In the genomic region with DNA sequence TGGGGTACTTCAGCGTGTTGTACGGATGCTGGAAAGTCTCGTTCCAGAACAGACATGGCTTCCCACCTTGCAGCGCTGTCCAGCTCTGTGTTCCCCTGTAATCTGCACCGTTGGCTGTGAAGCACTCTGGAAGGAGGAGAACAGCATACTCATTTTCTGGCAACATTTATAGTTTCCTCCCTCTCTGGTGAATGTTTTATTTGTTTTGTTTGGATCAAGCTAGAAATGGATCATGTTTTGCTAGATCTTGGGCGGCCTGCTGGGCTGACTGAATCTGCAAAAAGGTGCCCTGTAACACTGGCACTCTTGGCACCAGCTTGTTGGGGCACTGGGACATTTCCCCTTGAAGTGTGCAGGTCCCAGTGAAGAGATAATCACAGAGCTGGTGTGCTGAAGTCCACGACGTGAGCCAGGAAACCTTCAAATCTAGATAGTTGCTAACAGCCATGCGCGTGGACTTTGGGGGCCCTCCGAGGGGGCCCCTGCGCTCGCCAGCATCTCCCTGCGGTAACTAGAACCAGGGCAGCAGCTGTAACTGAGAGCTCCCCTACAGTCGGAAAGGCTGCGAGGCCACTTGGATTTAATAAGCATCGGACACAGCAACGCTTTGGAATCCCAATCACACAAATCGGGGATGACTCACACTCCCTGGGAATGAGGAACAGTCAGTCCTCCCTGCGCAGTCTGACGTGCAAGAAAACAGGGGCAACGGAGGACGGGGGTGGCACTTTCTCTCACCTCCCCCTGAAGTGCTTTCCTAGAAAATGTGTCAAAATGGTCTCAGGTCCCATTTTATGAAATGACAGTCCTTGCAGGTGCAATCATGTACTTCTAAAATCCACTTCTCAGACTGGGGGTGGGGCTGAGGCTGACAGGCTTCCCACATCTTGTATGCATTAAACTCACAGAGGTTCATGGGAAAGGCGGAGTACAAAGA, we compare ENCODE assay signal across 7 mouse cellular contexts. TPM values are rescaled to one million over a fixed set of nuclear protein-coding genes. Genes with fewer than 3 reads are reported as not detected.
DNase-seq lines count a peak whose midpoint lies in the region; ATAC-seq lines count a peak whose summit lies in the region.

No protein-coding gene starts in this region.

- H3K36me3 ChIP-seq in forebrain, embryonic 11.5 days (ENCODE audit: control insufficient read depth, insufficient read depth, low read length), result 0 out of 2 replicates have a peak, but pooled peaks cover 2% of the 10 kb centered on the region
- peaks cover 25% of the 10 kb centered on the region for H3K36me3 ChIP-seq in heart, embryonic 12.5 days
- H3K36me3 ChIP-seq in kidney, embryonic 14.5 days (ENCODE audit: control insufficient read depth, insufficient read depth, low read length), result peaks cover 6% of the 10 kb centered on the region; the same call in 1 of the 2 replicates
- H3K36me3 ChIP-seq in limb, embryonic 12.5 days, result peaks cover 15% of the 10 kb centered on the region; the same call in 1 of the 2 replicates

- H3K27me3 ChIP-seq in forebrain, embryonic 11.5 days (ENCODE audit: control insufficient read depth, insufficient read depth, low read length), result no peaks in the 10 kb centered on the region
- no peaks in the 10 kb centered on the region for H3K27me3 ChIP-seq in heart, embryonic 12.5 days (replicated peaks)
- H3K27me3 ChIP-seq in kidney, embryonic 14.5 days (ENCODE audit: control insufficient read depth, insufficient read depth, low read length), result no peaks in the 10 kb centered on the region
- no peaks in the 10 kb centered on the region for H3K27me3 ChIP-seq in limb, embryonic 12.5 days

- no peak overlapping the region for H3K27ac ChIP-seq in forebrain, embryonic 11.5 days (ENCODE audit: low read depth, low read length)
- H3K27ac ChIP-seq in heart, embryonic 12.5 days (ENCODE audit: poor library complexity, severe bottlenecking), result peak overlapping the region; percentile 60
- peak overlapping the region; percentile 53 for H3K27ac ChIP-seq in kidney, embryonic 14.5 days (ENCODE audit: low read depth, low read length)
- H3K27ac ChIP-seq in limb, embryonic 12.5 days, result peak overlapping the region; percentile 78

- no peak overlapping the region for H3K4me3 ChIP-seq in forebrain, embryonic 11.5 days (ENCODE audit: low read depth, low read length)
- H3K4me3 ChIP-seq in heart, embryonic 12.5 days, result peak overlapping the region; percentile 4; the same call in 1 of the 2 replicates
- no peak overlapping the region for H3K4me3 ChIP-seq in kidney, embryonic 14.5 days (ENCODE audit: low read length)
- H3K4me3 ChIP-seq in limb, embryonic 12.5 days (replicated peaks), result peak overlapping the region; percentile 16; the same call in 1 of the 2 replicates

- no peaks in the 10 kb centered on the region for H3K9me3 ChIP-seq in forebrain, embryonic 11.5 days (ENCODE audit: control insufficient read depth, low read length)
- H3K9me3 ChIP-seq in heart, embryonic 12.5 days (replicated peaks), result no peaks in the 10 kb centered on the region
- H3K9me3 ChIP-seq in kidney, embryonic 14.5 days (ENCODE audit: control insufficient read depth, low read length), result no peaks in the 10 kb centered on the region
- H3K9me3 ChIP-seq in limb, embryonic 12.5 days, result no peaks in the 10 kb centered on the region

- no peak overlapping the region for H3K4me2 ChIP-seq in forebrain, embryonic 11.5 days (ENCODE audit: low read depth, low read length, severe bottlenecking)
- H3K4me2 ChIP-seq in heart, embryonic 12.5 days, result peak overlapping the region; percentile 57
- H3K4me2 ChIP-seq in kidney, embryonic 14.5 days (replicated peaks; ENCODE audit: low read depth, low read length), result no peak overlapping the region; the same call in 1 of the 2 replicates
- H3K4me2 ChIP-seq in limb, embryonic 12.5 days, result peak overlapping the region; percentile 53

- no peak for ATAC-seq in forebrain, embryonic 11.5 days (replicated peaks; ENCODE audit: low FRiP score)
- ATAC-seq in heart, embryonic 12.5 days (ENCODE audit: insufficient number of reproducible peaks, low FRiP score), result no peak
- ATAC-seq in kidney, embryonic 14.5 days (ENCODE audit: low FRiP score, low TSS enrichment), result no peak; the same call in 1 of the 2 replicates
- no peak for ATAC-seq in limb, embryonic 12.5 days (ENCODE audit: insufficient number of reproducible peaks, insufficient read depth, low FRiP score, low TSS enrichment, low read depth)

- H3K9ac ChIP-seq in forebrain, embryonic 11.5 days (ENCODE audit: low read length), result peak overlapping the region; percentile 8; the same call in 1 of the 2 replicates
- peak overlapping the region; percentile 16; the same call in 1 of the 2 replicates for H3K9ac ChIP-seq in heart, embryonic 12.5 days
- no peak overlapping the region for H3K9ac ChIP-seq in kidney, embryonic 14.5 days (ENCODE audit: low read depth, low read length)
- H3K9ac ChIP-seq in limb, embryonic 12.5 days (replicated peaks), result peak overlapping the region; percentile 45; the same call in 1 of the 2 replicates

- WGBS in forebrain, embryonic 11.5 days, result 76% methylated on average over 24 of the region's 24 CpGs
- WGBS in heart, embryonic 12.5 days, result 41% methylated on average over 24 of the region's 24 CpGs
- 58% methylated on average over 24 of the region's 24 CpGs for WGBS in kidney, embryonic 14.5 days
- WGBS in limb, embryonic 12.5 days, result 39% methylated on average over 24 of the region's 24 CpGs

- peak; percentile 52 for DNase-seq in adrenal gland, postnatal 14 days
- DNase-seq in forebrain, embryonic 11.5 days (ENCODE audit: low spot score), result no peak
- DNase-seq in right cerebral cortex, postnatal 25 days, result peak; percentile 72
- no peak for DNase-seq in T-cell, adult 2 months (ENCODE audit: low spot score)

- H3K4me1 ChIP-seq in forebrain, embryonic 11.5 days (replicated peaks; ENCODE audit: control insufficient read depth, insufficient read depth, low read length), result peaks cover 9% of the 10 kb centered on the region
- H3K4me1 ChIP-seq in heart, embryonic 12.5 days (replicated peaks), result peaks cover 59% of the 10 kb centered on the region
- H3K4me1 ChIP-seq in kidney, embryonic 14.5 days (ENCODE audit: control insufficient read depth, insufficient read depth, low read length), result peaks cover 40% of the 10 kb centered on the region
- peaks cover 45% of the 10 kb centered on the region for H3K4me1 ChIP-seq in limb, embryonic 12.5 days (replicated peaks)

RNA-seq across cellular contexts. Expression of a gene that starts 17.3 kb away (rescaled TPM):
- total RNA-seq in adrenal gland, postnatal 14 days (2021), result 17.2 and 19.8 TPM in 2 replicates
- polyA plus RNA-seq in forebrain, embryonic 11.5 days (2014; fragmentation: Nextera tagmentation; extraction: Ambion mirVana), result 10.8 and 11.3 TPM in 2 replicates
- 40.1 and 42.0 TPM in 2 replicates for polyA plus RNA-seq in heart, embryonic 12.5 days (2016; fragmentation: Nextera tagmentation; extraction: Ambion mirVana)
- polyA plus RNA-seq in kidney, embryonic 14.5 days (2014; fragmentation: Nextera tagmentation; extraction: Ambion mirVana), result 7.8 and 17.2 TPM in 2 replicates
- polyA plus RNA-seq in limb, embryonic 12.5 days (2016; fragmentation: Nextera tagmentation; extraction: Ambion mirVana), result 24.2 and 26.2 TPM in 2 replicates

Comparison
In these comparisons a context has a peak if more than half of its experiments do, and no peak if none do; other contexts are left out.
1. DNase-seq: peak in adrenal gland, postnatal 14 days (single experiment) and right cerebral cortex, postnatal 25 days (single experiment); none in forebrain, embryonic 11.5 days (single experiment) and T-cell, adult 2 months (single experiment).
2. H3K4me2 ChIP-seq: peak in heart, embryonic 12.5 days (single experiment) and limb, embryonic 12.5 days (single experiment); none in forebrain, embryonic 11.5 days (single experiment) and kidney, embryonic 14.5 days (single experiment).
3. H3K4me3 ChIP-seq: peak in heart, embryonic 12.5 days (single experiment) and limb, embryonic 12.5 days (single experiment); none in forebrain, embryonic 11.5 days (single experiment) and kidney, embryonic 14.5 days (single experiment).